Mouse (Mus musculus): Measurements from ENCODE around the gene Gm5169.
"Not testable (repeated sequence)": the region's sequence is repeated elsewhere in the genome, so short reads cannot be mapped to it uniquely, and the experiment has no call there.

Gene Gm5169

DNA sequence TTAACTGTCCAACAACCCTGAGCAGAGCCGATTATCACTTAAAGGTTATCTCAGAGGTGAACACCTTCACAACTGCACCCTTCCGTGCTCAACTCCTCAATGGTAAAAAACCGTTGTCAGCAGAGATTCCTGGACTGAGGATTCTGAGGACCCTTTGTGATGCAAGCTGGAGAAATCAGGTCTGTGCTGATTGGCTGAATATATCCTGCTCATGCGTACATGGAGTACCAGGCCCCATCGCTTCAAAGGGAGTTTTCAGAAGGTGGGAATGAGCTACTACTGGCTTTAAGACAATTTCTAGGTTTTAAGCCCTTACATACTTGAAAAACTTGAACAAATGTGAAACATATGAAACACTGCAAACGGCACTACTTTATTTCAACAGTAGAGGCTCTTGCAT is at the start of gene Gm5169:
Gene Gm5169, minus strand, starts transcription at position 101 of the 400 bp plus-strand sequence.
- not testable (repeated sequence) for DNase-seq

DNA sequence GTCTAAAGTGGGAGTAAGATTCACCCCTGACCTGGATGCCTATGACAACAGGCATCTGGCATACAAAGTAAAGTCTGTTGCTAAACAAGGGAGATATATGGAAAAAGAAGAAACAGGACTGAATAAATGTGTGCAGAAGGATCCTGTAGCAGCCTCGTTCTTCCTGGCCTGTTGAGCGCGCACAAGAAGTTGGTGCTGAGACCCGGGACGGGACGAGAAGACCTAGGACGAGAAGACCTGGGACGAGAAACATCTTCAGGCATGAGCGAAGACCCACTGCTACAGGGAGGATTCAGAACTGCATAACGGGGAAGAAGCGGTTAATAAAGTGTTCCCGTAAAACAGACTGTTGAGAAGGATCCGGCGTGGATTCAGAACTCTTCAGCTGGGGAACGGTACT is 46.2 kb upstream of the Gm5169 start:
- DNase-seq: not testable (repeated sequence)

Data from retina, postnatal 1 day (tissue).